Mouse (Mus musculus): Measurements from ENCODE around the gene Slamf1. TPM values are rescaled to one million over a fixed set of nuclear protein-coding genes. Genes with fewer than 3 reads are reported as not detected.

Gene Slamf1
- under 1 TPM; 0.23 to 0.67 TPM for total RNA-seq (2021)

- DNase-seq (ENCODE audit: low spot score), result no peak
- intact Hi-C loops (cut with DNase I), result no loop called here
Measured at GRCm38 (mm10) chr1:171766898-171767297, at the start of gene Slamf1. Gene Slamf1 (plus strand): TSS chr1:171767127.

DNA sequence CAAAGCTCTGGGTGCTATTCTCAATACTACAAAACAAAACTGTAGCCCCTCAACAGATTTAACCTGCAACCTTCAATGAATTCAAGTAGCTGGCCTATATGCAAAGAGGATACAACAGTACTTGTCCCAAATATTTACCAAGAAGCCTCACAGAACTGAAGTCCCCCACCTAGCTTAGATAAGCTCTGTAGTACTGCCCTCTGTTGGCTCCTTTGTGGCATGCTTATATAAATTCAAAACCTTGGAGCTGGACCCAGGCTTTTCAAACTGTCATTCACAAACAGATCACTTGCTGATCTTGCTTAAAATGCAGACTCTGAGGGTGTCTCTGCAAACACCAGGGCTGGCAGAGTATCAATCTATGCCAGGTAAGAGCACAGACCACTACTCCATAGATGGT, 35.7 kb upstream of the Slamf1 start:
- DNase-seq (ENCODE audit: low spot score), result no peak
- intact Hi-C loops (cut with DNase I), result no loop called here

- intact Hi-C loops (cut with DNase I), result no loop called here
- no peak for DNase-seq (ENCODE audit: low spot score)
Measured at GRCm38 (mm10) chr1:171734898-171735297, 32.0 kb upstream of the Slamf1 start.

GRCm38 (mm10) chr1:171748127-171748969, 18.6 kb upstream of the Slamf1 start:
- DNase-seq (ENCODE audit: low spot score), result no peak
- intact Hi-C loops (cut with DNase I), result no loop called here

GRCm38 (mm10) chr1:171761853-171762448, 5.0 kb upstream of the Slamf1 start:
- no peak for DNase-seq (ENCODE audit: low spot score)
- intact Hi-C loops (cut with DNase I), result no loop called here

DNA sequence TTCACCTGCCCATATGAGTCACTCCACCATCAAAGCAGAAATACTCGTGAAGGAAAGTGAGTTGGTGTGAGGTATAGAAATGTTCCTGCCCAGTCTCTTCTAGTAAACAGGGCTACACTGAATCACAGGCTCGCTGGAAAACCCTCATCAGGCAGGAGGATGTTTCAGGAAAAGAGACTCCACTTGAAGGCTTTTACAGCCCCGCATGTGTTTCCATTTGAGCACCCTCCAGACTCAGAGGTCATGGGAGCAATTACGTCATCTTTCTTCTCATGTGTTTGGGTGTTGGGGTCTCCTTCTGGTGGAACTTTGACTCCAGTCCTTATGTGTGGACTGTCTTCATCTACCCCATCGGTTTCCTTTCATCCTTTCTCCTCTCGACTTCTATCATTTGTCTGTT, 4.1 kb downstream of the Slamf1 start:
- intact Hi-C loops (cut with DNase I), result no loop called here
- DNase-seq (ENCODE audit: low spot score), result no peak

DNA sequence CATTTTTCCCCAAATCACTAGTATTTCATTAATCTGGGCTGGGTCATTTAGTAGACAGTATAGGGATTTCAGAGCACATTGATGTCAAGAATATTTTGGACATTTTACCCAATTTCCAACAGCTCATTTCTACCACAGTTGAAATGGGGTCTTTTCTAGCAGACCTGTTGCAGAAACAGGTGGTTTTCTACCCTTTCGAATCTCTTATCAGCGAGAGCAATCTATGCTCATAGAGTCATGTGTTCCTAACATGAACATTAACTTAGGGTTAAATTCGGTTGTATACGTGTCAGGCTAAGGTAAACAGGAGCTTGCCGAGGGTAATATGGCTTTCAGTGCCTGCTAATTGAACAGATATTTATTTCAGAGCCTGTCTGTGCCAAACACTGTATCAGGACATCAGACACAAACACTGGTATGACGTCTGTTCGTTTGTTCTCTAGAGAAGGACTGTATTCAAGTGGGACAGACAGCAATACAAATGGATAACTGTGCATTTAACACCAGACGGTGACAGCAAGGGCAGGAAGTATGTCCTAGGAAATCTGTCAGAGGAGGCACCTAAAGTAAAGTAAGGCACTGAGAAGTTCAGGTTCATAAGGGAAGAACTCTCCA, 5.3 kb downstream of the Slamf1 start:
- intact Hi-C loops (cut with DNase I), result no loop called here
- DNase-seq (ENCODE audit: low spot score), result no peak

DNA sequence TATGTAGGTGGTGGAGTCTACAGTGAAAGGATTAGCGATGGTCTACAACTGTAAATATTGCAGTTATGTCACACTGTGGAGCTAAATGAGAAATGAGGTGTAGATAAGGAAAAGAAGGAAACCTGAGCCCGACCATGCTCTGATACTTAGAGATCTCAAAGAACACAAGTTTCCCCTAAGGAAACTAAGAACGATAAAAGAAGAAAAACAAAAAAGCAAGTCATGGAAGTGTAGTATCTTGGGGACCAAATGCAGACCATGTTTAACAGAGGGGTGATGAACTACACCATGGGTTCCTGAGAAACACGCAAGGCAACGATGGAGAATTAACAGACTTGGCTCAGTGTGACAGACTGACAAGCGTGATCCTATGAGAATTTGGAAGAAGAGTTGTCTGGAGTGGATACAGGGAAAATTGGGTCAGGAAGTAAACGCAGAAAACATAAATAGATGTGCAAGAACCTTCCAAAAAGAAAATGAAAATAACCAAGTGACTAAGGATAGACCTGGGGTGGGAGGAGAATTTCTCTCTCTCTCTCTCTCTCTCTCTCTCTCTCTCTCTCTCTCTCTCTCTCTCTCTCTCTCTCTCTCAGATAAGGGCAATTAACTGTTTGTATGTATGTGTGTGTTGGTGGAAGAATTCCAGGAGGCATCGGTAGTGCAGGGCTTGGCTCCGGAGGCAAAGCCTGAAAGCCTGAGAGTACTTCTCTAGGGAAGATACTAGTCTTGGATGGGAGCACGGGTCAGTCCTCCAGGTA, 6.5 kb downstream of the Slamf1 start:
- intact Hi-C loops (cut with DNase I), result no loop called here
- DNase-seq (ENCODE audit: low spot score), result no peak

GRCm38 (mm10) chr1:171774266-171774665, 7.3 kb downstream of the Slamf1 start:
- no peak for DNase-seq (ENCODE audit: low spot score)
- intact Hi-C loops (cut with DNase I), result no loop called here

- DNase-seq (ENCODE audit: low spot score), result no peak
- intact Hi-C loops (cut with DNase I), result no loop called here
Measured at GRCm38 (mm10) chr1:171774678-171775077, 7.8 kb downstream of the Slamf1 start.

DNA sequence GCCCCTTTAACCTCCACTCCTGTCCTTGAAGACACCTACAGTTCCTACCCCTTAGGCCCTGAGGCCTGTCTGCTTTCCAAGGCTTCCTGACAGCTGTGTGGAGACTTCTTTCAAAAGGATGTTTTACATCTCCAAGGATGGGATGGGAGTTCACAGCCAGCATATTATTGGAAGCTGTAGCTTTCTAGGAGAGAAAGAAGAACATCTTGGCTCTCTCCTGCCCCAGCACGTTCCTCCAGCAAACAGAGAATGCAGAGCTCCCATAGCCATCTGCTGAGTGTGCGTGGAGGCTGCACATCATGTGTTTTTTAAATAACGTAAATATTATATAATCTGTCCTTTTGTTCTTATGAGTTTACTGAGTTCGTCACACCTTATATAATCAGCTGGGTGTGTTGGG, 8.9 kb downstream of the Slamf1 start:
- intact Hi-C loops (cut with DNase I), result no loop called here

DNA sequence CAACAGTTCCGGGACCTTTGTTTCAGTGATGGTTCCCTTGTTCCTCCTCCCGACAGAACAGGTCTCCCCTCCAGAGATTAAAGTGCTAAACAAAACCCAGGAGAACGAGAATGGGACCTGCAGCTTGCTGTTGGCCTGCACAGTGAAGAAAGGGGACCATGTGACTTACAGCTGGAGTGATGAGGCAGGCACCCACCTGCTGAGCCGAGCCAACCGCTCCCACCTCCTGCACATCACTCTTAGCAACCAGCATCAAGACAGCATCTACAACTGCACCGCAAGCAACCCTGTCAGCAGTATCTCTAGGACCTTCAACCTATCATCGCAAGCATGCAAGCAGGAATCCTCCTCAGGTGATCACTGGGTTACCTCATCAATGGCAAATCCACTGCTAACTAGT, 10.1 kb downstream of the Slamf1 start:
- intact Hi-C loops (cut with DNase I), result no loop called here
- no peak for DNase-seq (ENCODE audit: low spot score)

More for the DNA sequence above, 8.9 kb downstream of the Slamf1 start:
- DNase-seq (ENCODE audit: low spot score), result no peak

DNA sequence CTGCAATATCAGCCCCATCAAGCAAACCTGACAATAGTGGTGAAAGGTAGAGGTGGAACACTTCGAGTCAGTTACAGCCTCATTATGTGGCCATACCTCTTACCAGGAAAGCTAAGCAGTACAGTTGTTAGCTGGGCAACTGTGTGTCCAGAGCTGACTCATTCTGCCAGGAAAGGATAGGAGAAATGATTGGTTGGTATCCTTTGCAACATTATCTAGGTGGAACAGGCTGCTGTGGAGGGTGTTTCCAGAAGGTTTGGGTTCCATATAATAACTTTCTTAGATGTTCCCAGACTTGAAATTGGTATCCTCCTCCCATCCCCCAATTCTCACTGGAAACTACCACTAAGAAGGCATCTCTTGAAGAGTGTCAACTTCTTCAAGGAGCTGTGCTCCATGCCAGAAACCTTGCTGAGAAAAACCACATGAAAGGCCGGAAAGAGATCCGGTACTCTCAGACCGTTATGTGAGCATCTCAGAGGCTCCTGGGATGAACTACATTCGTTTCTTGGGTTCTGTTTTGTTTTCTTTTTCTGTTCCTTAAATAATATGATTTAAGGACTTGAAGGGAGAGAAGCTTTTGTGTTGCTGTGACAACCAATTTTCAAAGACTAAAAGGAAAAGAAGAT, 15.5 kb downstream of the Slamf1 start:
- no peak for DNase-seq (ENCODE audit: low spot score)
- intact Hi-C loops (cut with DNase I), result no loop called here

- no peak for DNase-seq (ENCODE audit: low spot score)
- intact Hi-C loops (cut with DNase I), result no loop called here
Measured at GRCm38 (mm10) chr1:171785871-171786270, 18.9 kb downstream of the Slamf1 start.

GRCm38 (mm10) chr1:171787281-171788015, 20.5 kb downstream of the Slamf1 start:
- intact Hi-C loops (cut with DNase I), result no loop called here
- no peak for DNase-seq (ENCODE audit: low spot score)

DNA sequence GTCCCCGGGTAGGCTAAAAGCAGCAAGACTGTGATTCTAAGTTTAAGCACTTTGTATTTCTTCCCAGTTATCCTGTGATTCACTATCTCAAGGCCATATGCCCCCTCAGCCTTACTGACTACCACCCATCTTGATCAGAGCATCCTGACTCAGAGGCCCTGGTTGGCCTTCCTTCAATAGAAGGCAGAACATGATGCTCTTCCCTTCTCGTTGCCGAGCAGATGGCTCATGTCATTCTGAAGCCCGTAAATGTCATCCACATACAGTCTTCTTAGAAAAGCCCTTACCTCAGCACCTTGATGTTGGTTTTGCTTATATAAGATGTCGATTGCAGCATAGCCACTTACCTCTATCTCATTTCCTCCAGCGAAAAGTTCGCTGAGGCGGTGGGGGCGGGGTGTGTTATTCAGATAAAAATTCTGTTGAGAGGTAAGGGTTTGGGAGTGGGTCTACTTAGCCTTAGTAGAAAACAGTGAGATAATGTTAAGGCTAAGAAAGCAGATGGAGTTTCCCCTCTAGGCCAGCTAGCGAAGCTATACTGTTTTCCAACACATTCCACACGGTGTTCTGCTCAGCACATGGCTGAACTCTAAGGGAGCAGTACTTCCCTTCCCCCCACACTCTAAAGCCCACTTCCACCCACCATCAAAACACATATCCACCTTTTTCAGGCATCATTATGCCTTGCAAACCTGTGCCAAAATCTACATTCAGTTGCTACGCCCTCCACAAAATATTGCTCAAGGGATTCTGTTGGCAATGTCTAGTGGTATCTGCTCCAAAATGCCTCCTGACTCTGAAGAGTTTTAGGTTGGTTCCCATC, 21.7 kb downstream of the Slamf1 start:
- intact Hi-C loops (cut with DNase I), result no loop called here
- DNase-seq (ENCODE audit: low spot score), result no peak

- intact Hi-C loops (cut with DNase I), result no loop called here
- DNase-seq (ENCODE audit: low spot score), result no peak
Measured at GRCm38 (mm10) chr1:171789407-171789806, 22.5 kb downstream of the Slamf1 start.

DNA sequence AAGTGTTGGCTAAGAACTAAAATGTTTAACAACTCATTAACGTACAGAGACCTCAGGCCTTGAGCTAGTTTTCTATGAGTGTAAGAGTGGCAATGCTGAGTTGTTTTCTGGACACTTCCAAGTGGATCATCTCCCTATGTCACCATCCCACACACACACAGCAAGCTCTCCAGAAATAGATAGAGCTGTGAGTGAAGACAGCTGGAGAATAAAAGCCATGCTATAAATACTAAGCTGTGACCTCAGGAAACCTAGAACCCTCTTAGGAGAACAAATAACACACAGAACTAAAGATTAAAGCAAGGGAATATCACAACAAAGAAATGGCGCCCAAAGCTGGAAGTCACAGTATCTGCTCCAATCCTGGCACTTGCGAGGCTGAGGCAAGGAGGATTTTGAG, 24.6 kb downstream of the Slamf1 start:
- no peak for DNase-seq (ENCODE audit: low spot score)
- intact Hi-C loops (cut with DNase I), result no loop called here

- no peak for DNase-seq (ENCODE audit: low spot score)
- intact Hi-C loops (cut with DNase I), result no loop called here
Measured at GRCm38 (mm10) chr1:171796185-171796584, 29.3 kb downstream of the Slamf1 start.

Data from heart, postnatal 25 days (tissue).